Mouse (Mus musculus): ENCODE measurements around the gene Exd2.
A peak's percentile ranks its signal among the peaks of the same experiment; 100 is the strongest.

The Exd2 gene

GRCm38 (mm10) chr12:80462942-80463651 lies at the start of gene Exd2:
TSS of gene Exd2 (plus strand) at chr12:80463095.
- peak; percentile 95 for DNase-seq

GRCm38 (mm10) chr12:80415100-80415499 lies 47.8 kb upstream of the Exd2 start:
- no peak for DNase-seq

- no peak for DNase-seq
These were observed 35.2 kb upstream of the Exd2 start for GRCm38 (mm10) chr12:80427683-80428082.

GRCm38 (mm10) chr12:80433266-80433665 lies 29.6 kb upstream of the Exd2 start:
- no peak for DNase-seq

- no peak for DNase-seq
These were observed 28.3 kb upstream of the Exd2 start for GRCm38 (mm10) chr12:80434601-80434960.

- DNase-seq, result peak; percentile 67
These were observed 27.8 kb upstream of the Exd2 start for GRCm38 (mm10) chr12:80434961-80435691.

GRCm38 (mm10) chr12:80435887-80436286 lies 27.0 kb upstream of the Exd2 start:
- no peak for DNase-seq

GRCm38 (mm10) chr12:80436336-80436976 lies 26.4 kb upstream of the Exd2 start, which contains the start of gene Dcaf5:
TSS of gene Dcaf5 (minus strand) at chr12:80436601.
- peak; percentile 86 for DNase-seq

- no peak for DNase-seq
These were observed 25.7 kb upstream of the Exd2 start for GRCm38 (mm10) chr12:80437051-80437675.

GRCm38 (mm10) chr12:80440957-80441356 lies 21.9 kb upstream of the Exd2 start:
- DNase-seq, result no peak

- no peak for DNase-seq
These were observed 18.3 kb upstream of the Exd2 start for GRCm38 (mm10) chr12:80444525-80445109.

GRCm38 (mm10) chr12:80453506-80453905 lies 9.4 kb upstream of the Exd2 start:
- no peak for DNase-seq

GRCm38 (mm10) chr12:80458033-80458432 lies 4.9 kb upstream of the Exd2 start:
- no peak for DNase-seq

GRCm38 (mm10) chr12:80462292-80462896 lies 501 bp upstream of the Exd2 start:
- peak; percentile 12 for DNase-seq

GRCm38 (mm10) chr12:80463666-80464269 lies 873 bp downstream of the Exd2 start:
- peak; percentile 13 for DNase-seq

- DNase-seq, result no peak
These were observed 7.3 kb downstream of the Exd2 start for GRCm38 (mm10) chr12:80470206-80470605.

GRCm38 (mm10) chr12:80471926-80472325 lies 9.0 kb downstream of the Exd2 start:
- no peak for DNase-seq

GRCm38 (mm10) chr12:80473731-80474130 lies 10.8 kb downstream of the Exd2 start:
- DNase-seq, result no peak

- no peak for DNase-seq
These were observed 17.1 kb downstream of the Exd2 start for GRCm38 (mm10) chr12:80479986-80480385.

- DNase-seq, result no peak
These were observed 20.5 kb downstream of the Exd2 start for GRCm38 (mm10) chr12:80483397-80483796.

GRCm38 (mm10) chr12:80493311-80493710 lies 30.4 kb downstream of the Exd2 start:
- DNase-seq, result no peak

- no peak for DNase-seq
These were observed 32.8 kb downstream of the Exd2 start for GRCm38 (mm10) chr12:80495691-80496090.
